Mouse (Mus musculus): Measurements from ENCODE around the gene Ropn1. TPM values are rescaled to one million over a fixed set of nuclear protein-coding genes. Genes with fewer than 3 reads are reported as not detected.
"Not testable (repeated sequence)": the region's sequence is repeated elsewhere in the genome, so short reads cannot be mapped to it uniquely, and the experiment has no call there.

Gene Ropn1
- polyA plus RNA-seq, 1 experiment from 2014 or later: 0.45 TPM

- Histone ChIP-seq H3K4me1 (peaks cover 14% of the 10 kb centered on the region), H3K9me3 (no peaks in the 10 kb centered on the region), H3K36me3 (0 out of 2 replicates have a peak, but pooled peaks cover under 1% of the 10 kb centered on the region), H3K9ac (peak within 1 kb of the TSS; percentile 88), H3K4me2 (peak within 1 kb of the TSS; percentile 93), H3K4me3 (peak within 1 kb of the TSS; percentile 71), H3K27ac (replicated peaks) (peak within 1 kb of the TSS; percentile 75), H3K27me3 (replicated peaks) (no peaks in the 10 kb centered on the region)
- peak; percentile 90 for ATAC-seq (ENCODE audit: extremely low read depth, insufficient number of reproducible peaks, low FRiP score, low TSS enrichment)
- WGBS: under 1% methylated on average over 53 of the region's 53 CpGs
Observed at GRCm38 (mm10) chr16:34690334-34691144, 40.8 kb downstream of the Ropn1 start, which contains the start of gene Ccdc14. Ccdc14 (plus strand) TSS chr16:34690616.

GRCm38 (mm10) chr16:34691156-34691555 is 41.4 kb downstream of the Ropn1 start:
- Histone ChIP-seq H3K4me2 (peak overlapping the region; percentile 93), H3K4me3 (peak overlapping the region; percentile 71), H3K27ac (replicated peaks) (peak overlapping the region; percentile 75), H3K9me3 (no peaks in the 10 kb centered on the region), H3K4me1 (peaks cover 14% of the 10 kb centered on the region), H3K9ac (peak overlapping the region; percentile 88), H3K36me3 (peaks cover 7% of the 10 kb centered on the region), H3K27me3 (replicated peaks) (no peaks in the 10 kb centered on the region)
- no peak for ATAC-seq (ENCODE audit: extremely low read depth, insufficient number of reproducible peaks, low FRiP score, low TSS enrichment)
- WGBS: 11% methylated on average over 11 of the region's 11 CpGs

GRCm38 (mm10) chr16:34694477-34694876 is 44.8 kb downstream of the Ropn1 start:
- no peak overlapping the region for H3K27ac ChIP-seq (replicated peaks)
- H3K4me2 ChIP-seq: no peak overlapping the region
- H3K27me3 ChIP-seq (replicated peaks): no peaks in the 10 kb centered on the region
- peaks cover 16% of the 10 kb centered on the region for H3K4me1 ChIP-seq
- ATAC-seq (ENCODE audit: extremely low read depth, insufficient number of reproducible peaks, low FRiP score, low TSS enrichment): no peak
- H3K9ac ChIP-seq: no peak overlapping the region
- H3K4me3 ChIP-seq: no peak overlapping the region
- H3K36me3 ChIP-seq: peaks cover 35% of the 10 kb centered on the region
- WGBS: 78% methylated on average over 6 of the region's 7 CpGs
- no peaks in the 10 kb centered on the region for H3K9me3 ChIP-seq

DNA sequence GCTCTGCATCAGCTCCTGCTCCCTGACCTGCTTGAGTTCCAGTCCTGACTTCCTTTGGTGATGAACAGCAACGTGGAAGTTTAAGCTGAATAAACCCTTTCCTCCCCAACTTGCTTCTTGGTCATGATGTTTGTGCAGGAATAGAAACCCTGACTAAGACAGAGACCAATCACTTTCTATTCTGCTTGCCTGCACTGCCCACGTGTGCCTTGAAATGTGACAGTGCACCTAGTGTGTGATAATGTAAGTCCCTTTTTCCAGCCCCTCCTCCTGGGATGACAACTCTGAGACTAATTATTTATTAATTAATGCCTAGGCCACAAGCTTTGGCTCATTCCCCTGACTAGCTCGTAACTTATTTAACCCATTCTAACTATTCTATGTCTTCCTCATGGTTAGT is 49.0 kb downstream of the Ropn1 start:
- not testable (repeated sequence) for H3K4me1 ChIP-seq; H3K9me3 ChIP-seq; H3K27me3 ChIP-seq (replicated peaks); ATAC-seq (ENCODE audit: extremely low read depth, insufficient number of reproducible peaks, low FRiP score, low TSS enrichment); H3K27ac ChIP-seq (replicated peaks); H3K4me3 ChIP-seq; H3K4me2 ChIP-seq; H3K9ac ChIP-seq
- 81% methylated on average over 3 of the region's 3 CpGs for WGBS
- peaks cover 38% of the 10 kb centered on the region for H3K36me3 ChIP-seq

GRCm38 (mm10) chr16:34700165-34700827 is 50.6 kb downstream of the Ropn1 start:
- ATAC-seq (ENCODE audit: extremely low read depth, insufficient number of reproducible peaks, low FRiP score, low TSS enrichment): no peak

DNA sequence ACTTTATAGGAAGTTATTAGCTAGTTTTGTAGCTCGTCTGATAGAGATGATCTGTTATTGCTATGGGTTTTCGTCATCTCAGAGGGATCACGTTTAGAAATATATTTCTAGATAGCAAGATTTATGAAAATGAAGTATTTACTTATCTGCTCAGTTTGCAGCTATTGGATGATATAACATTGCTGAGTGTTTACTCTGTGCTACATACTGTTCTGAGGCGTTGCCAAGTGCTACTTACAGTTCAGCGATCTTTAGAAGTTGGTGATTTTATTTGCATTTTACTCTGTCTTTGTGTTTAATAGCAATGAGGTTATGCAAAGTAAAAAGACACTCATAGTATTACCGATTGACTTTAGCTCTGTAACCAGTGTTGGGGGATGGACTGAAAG is 51.1 kb downstream of the Ropn1 start:
- H3K9ac ChIP-seq: no peak overlapping the region
- H3K4me3 ChIP-seq: no peak overlapping the region
- H3K36me3 ChIP-seq: peaks cover 50% of the 10 kb centered on the region
- no peaks in the 10 kb centered on the region for H3K9me3 ChIP-seq
- WGBS: 73% methylated on average over 6 of the region's 6 CpGs
- peaks cover 6% of the 10 kb centered on the region for H3K4me1 ChIP-seq
- no peak for ATAC-seq (ENCODE audit: extremely low read depth, insufficient number of reproducible peaks, low FRiP score, low TSS enrichment)
- no peak overlapping the region for H3K4me2 ChIP-seq
- no peak overlapping the region for H3K27ac ChIP-seq (replicated peaks)
- H3K27me3 ChIP-seq (replicated peaks): no peaks in the 10 kb centered on the region

More at GRCm38 (mm10) chr16:34700165-34700827, 50.6 kb downstream of the Ropn1 start:
- 16% methylated on average over 7 of the region's 7 CpGs for WGBS
- Histone ChIP-seq H3K4me2 (no peak overlapping the region), H3K36me3 (peaks cover 48% of the 10 kb centered on the region), H3K4me3 (no peak overlapping the region), H3K27ac (replicated peaks) (no peak overlapping the region), H3K9ac (0 out of 2 replicates have a peak overlapping the region, but pooled peaks have one; percentile 58), H3K27me3 (replicated peaks) (no peaks in the 10 kb centered on the region), H3K9me3 (no peaks in the 10 kb centered on the region), H3K4me1 (peaks cover 6% of the 10 kb centered on the region)

GRCm38 (mm10) chr16:34706019-34706418 is 56.3 kb downstream of the Ropn1 start:
- Histone ChIP-seq H3K9ac (no peak overlapping the region), H3K27ac (replicated peaks) (no peak overlapping the region; the same call in 1 of the 2 replicates), H3K4me3 (no peak overlapping the region), H3K4me1 (no peaks in the 10 kb centered on the region), H3K36me3 (peaks cover 57% of the 10 kb centered on the region), H3K4me2 (no peak overlapping the region), H3K27me3 (replicated peaks) (no peaks in the 10 kb centered on the region), H3K9me3 (no peaks in the 10 kb centered on the region)
- WGBS: 69% methylated on average over 2 of the region's 2 CpGs
- no peak for ATAC-seq (ENCODE audit: extremely low read depth, insufficient number of reproducible peaks, low FRiP score, low TSS enrichment)

DNA sequence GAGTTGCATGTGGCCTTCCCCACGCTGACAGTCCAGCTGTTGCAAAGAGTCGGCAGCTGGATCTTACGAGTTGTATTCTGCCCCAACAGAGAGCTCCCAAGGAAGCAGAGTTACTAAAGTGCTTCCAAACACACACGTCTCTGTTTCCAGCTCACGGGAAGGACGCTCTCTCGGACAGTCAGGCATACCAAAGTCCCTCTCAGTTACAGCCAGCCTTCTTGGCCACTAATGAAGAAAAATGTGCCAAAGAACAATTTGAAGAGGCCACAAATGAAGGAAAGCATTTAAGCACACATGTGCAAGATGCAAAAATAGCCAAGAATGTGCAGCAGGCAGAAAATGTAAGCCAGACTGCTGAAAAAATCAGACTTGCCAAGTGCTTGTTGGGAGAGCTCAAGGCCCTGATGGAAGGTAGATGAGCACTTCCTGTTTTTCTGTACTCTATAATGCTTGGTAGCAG is 56.8 kb downstream of the Ropn1 start:
- H3K9me3 ChIP-seq: no peaks in the 10 kb centered on the region
- no peak overlapping the region for H3K4me2 ChIP-seq
- H3K27ac ChIP-seq (replicated peaks): no peak overlapping the region
- H3K4me3 ChIP-seq: no peak overlapping the region
- no peak overlapping the region for H3K9ac ChIP-seq
- 72% methylated on average over 7 of the region's 7 CpGs for WGBS
- H3K27me3 ChIP-seq (replicated peaks): no peaks in the 10 kb centered on the region
- no peak for ATAC-seq (ENCODE audit: extremely low read depth, insufficient number of reproducible peaks, low FRiP score, low TSS enrichment)
- no peaks in the 10 kb centered on the region for H3K4me1 ChIP-seq
- H3K36me3 ChIP-seq: peaks cover 54% of the 10 kb centered on the region

- Histone ChIP-seq H3K9ac (no peak overlapping the region), H3K4me3 (no peak overlapping the region), H3K4me2 (no peak overlapping the region), H3K27me3 (replicated peaks) (no peaks in the 10 kb centered on the region), H3K36me3 (peaks cover 44% of the 10 kb centered on the region), H3K9me3 (no peaks in the 10 kb centered on the region), H3K27ac (replicated peaks) (no peak overlapping the region), H3K4me1 (no peaks in the 10 kb centered on the region)
- 86% methylated on average over 3 of the region's 3 CpGs for WGBS
- ATAC-seq (ENCODE audit: extremely low read depth, insufficient number of reproducible peaks, low FRiP score, low TSS enrichment): no peak
Observed at GRCm38 (mm10) chr16:34711481-34711880, 61.8 kb downstream of the Ropn1 start.

DNA sequence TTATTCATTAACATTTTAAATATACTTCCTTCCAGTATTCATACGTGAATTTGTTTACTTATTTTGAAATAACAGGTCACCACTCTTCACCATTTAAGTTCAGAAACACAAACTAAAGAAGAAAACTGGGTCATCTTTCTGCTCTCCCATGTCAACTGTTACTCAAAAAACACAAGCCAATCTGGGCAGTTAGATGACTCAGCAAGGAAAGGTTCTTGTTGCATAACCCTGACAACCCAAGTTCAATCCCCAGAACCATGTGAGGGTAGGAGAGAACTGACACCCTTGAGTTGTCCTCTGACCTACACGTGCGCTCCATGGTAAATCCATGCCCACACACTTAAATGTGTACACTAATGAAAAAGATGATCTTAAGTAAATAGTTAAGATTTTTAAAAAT is 75.4 kb downstream of the Ropn1 start:
- H3K4me1 ChIP-seq: no peaks in the 10 kb centered on the region
- 0 out of 2 replicates have a peak, but pooled peaks cover 2% of the 10 kb centered on the region for H3K9me3 ChIP-seq
- no peak overlapping the region for H3K9ac ChIP-seq
- no peak for ATAC-seq (ENCODE audit: extremely low read depth, insufficient number of reproducible peaks, low FRiP score, low TSS enrichment)
- H3K4me3 ChIP-seq: no peak overlapping the region
- 92% methylated on average over 3 of the region's 3 CpGs for WGBS
- H3K27me3 ChIP-seq (replicated peaks): no peaks in the 10 kb centered on the region
- H3K36me3 ChIP-seq: peaks cover 54% of the 10 kb centered on the region
- H3K4me2 ChIP-seq: no peak overlapping the region
- no peak overlapping the region for H3K27ac ChIP-seq (replicated peaks)
